Mouse (Mus musculus): ENCODE measurements around the gene Gpr135. TPM values are rescaled to one million over a fixed set of nuclear protein-coding genes. Genes with fewer than 3 reads are reported as not detected.
"Not testable (repeated sequence)": the region's sequence is repeated elsewhere in the genome, so short reads cannot be mapped to it uniquely, and the experiment has no call there.

The Gpr135 gene
- polyA plus RNA-seq, 1 experiment from 2014 or later, result 0.62 TPM

GRCm38 (mm10) chr12:72069626-72070326, 1.1 kb downstream of the Gpr135 start:
- no peak for DNase-seq (ENCODE audit: low spot score)
- 11% methylated on average over 40 of the region's 40 CpGs for WGBS
- TF ChIP-seq EP300 (optimal IDR thresholded peaks at IDR 0.05) (no peak), CTCF (IDR thresholded peaks at IDR 0.05; ENCODE audit: low read depth) (no peak)
- H3K9me3 ChIP-seq (ENCODE audit: control insufficient read depth, low read length), result no peaks in the 10 kb centered on the region
- peaks cover 4% of the 10 kb centered on the region; the same call in 1 of the 2 replicates for H3K27me3 ChIP-seq (ENCODE audit: control insufficient read depth, insufficient read depth, low read length)
- no peak for ATAC-seq (ENCODE audit: low FRiP score, low TSS enrichment)
- peak overlapping the region; percentile 59; the same call in 1 of the 2 replicates for H3K9ac ChIP-seq (ENCODE audit: low read length)
- 0 out of 2 replicates have a peak, but pooled peaks cover 2% of the 10 kb centered on the region for H3K4me1 ChIP-seq (replicated peaks; ENCODE audit: control insufficient read depth, insufficient read depth)
- peak overlapping the region; percentile 96 for H3K4me2 ChIP-seq (replicated peaks; ENCODE audit: low read depth)
- peak overlapping the region; percentile 60 for H3K4me3 ChIP-seq (ENCODE audit: low read depth, low read length)
- H3K36me3 ChIP-seq (ENCODE audit: control insufficient read depth, insufficient read depth, low read length), result no peaks in the 10 kb centered on the region
- H3K27ac ChIP-seq (replicated peaks), result no peak overlapping the region

DNA sequence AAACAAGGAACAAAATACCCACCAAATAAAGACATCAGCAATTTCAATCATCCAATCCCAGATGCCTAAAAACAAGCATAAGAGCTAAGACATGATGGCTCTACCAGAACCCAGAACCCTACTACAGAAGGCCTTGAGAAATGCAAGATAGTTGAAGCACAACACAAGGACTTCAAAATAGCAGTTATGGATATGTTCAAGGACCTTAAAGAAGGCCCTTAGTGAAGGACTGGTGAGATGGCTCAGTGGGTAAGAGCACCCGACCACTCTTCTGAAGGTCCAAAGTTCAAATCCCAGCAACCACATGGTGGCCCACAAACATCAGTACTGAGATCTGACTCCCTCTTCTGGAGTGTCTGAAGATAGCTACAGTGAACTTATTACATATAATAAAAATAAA, 13.1 kb downstream of the Gpr135 start:
- no peaks in the 10 kb centered on the region for H3K27me3 ChIP-seq (ENCODE audit: control insufficient read depth, insufficient read depth, low read length)
- DNase-seq (ENCODE audit: low spot score), result no peak
- TF ChIP-seq EP300 (optimal IDR thresholded peaks at IDR 0.05) (no peak), CTCF (IDR thresholded peaks at IDR 0.05; ENCODE audit: low read depth) (no peak)
- no peaks in the 10 kb centered on the region for H3K4me1 ChIP-seq (replicated peaks; ENCODE audit: control insufficient read depth, insufficient read depth)
- H3K36me3 ChIP-seq (ENCODE audit: control insufficient read depth, insufficient read depth, low read length), result no peaks in the 10 kb centered on the region
- no peak overlapping the region for H3K4me2 ChIP-seq (replicated peaks; ENCODE audit: low read depth)
- no peak overlapping the region for H3K27ac ChIP-seq (replicated peaks)
- 91% methylated on average over 1 of the region's 1 CpGs for WGBS
- H3K9me3 ChIP-seq (ENCODE audit: control insufficient read depth, low read length), result no peaks in the 10 kb centered on the region
- no peak overlapping the region for H3K4me3 ChIP-seq (ENCODE audit: low read depth, low read length)
- no peak for ATAC-seq (ENCODE audit: low FRiP score, low TSS enrichment)
- no peak overlapping the region for H3K9ac ChIP-seq (ENCODE audit: low read length)

- Histone ChIP-seq H3K9ac (ENCODE audit: low read length) (no peak overlapping the region), H3K4me3 (ENCODE audit: low read depth, low read length) (no peak overlapping the region), H3K36me3 (ENCODE audit: control insufficient read depth, insufficient read depth, low read length) (no peaks in the 10 kb centered on the region), H3K27ac (replicated peaks) (no peak overlapping the region), H3K4me1 (replicated peaks; ENCODE audit: control insufficient read depth, insufficient read depth) (no peaks in the 10 kb centered on the region), H3K4me2 (replicated peaks; ENCODE audit: low read depth) (no peak overlapping the region), H3K27me3 (ENCODE audit: control insufficient read depth, insufficient read depth, low read length) (no peaks in the 10 kb centered on the region), H3K9me3 (ENCODE audit: control insufficient read depth, low read length) (no peaks in the 10 kb centered on the region)
- 38% methylated on average over 6 of the region's 6 CpGs for WGBS
- TF ChIP-seq CTCF (IDR thresholded peaks at IDR 0.05; ENCODE audit: low read depth) (no peak), EP300 (optimal IDR thresholded peaks at IDR 0.05) (no peak)
- DNase-seq (ENCODE audit: low spot score), result no peak
- ATAC-seq (ENCODE audit: low FRiP score, low TSS enrichment), result no peak
These were observed 17.1 kb downstream of the Gpr135 start for GRCm38 (mm10) chr12:72053851-72054250.

DNA sequence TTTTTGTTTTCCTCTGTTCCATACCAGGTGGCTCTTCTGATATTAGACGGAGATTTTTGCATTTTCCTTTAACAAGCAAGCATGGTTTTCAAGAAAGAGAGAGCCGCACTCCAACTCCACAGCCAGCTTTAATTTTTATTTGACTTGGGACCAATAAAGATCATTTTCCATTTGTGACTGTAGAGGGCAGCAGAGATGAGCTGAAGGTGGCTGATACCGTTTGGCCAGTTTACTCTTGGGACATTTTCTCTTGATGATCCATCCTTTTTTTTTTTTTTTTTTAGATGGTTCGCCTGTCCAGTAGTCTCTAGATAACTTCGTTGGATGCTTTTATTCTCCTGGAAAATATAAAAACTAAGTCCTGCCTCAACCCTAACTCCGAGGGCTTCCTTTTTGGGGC, 17.6 kb downstream of the Gpr135 start:
- no peak for ATAC-seq (ENCODE audit: low FRiP score, low TSS enrichment)
- Histone ChIP-seq H3K4me2 (replicated peaks; ENCODE audit: low read depth) (no peak overlapping the region), H3K27ac (replicated peaks) (no peak overlapping the region), H3K36me3 (ENCODE audit: control insufficient read depth, insufficient read depth, low read length) (no peaks in the 10 kb centered on the region), H3K9me3 (ENCODE audit: control insufficient read depth, low read length) (no peaks in the 10 kb centered on the region), H3K4me3 (ENCODE audit: low read depth, low read length) (no peak overlapping the region), H3K9ac (ENCODE audit: low read length) (no peak overlapping the region), H3K27me3 (ENCODE audit: control insufficient read depth, insufficient read depth, low read length) (no peaks in the 10 kb centered on the region), H3K4me1 (replicated peaks; ENCODE audit: control insufficient read depth, insufficient read depth) (no peaks in the 10 kb centered on the region)
- TF ChIP-seq CTCF (IDR thresholded peaks at IDR 0.05; ENCODE audit: low read depth) (peak; percentile 76), EP300 (optimal IDR thresholded peaks at IDR 0.05) (no peak)
- 39% methylated on average over 6 of the region's 6 CpGs for WGBS
- no peak for DNase-seq (ENCODE audit: low spot score)

DNA sequence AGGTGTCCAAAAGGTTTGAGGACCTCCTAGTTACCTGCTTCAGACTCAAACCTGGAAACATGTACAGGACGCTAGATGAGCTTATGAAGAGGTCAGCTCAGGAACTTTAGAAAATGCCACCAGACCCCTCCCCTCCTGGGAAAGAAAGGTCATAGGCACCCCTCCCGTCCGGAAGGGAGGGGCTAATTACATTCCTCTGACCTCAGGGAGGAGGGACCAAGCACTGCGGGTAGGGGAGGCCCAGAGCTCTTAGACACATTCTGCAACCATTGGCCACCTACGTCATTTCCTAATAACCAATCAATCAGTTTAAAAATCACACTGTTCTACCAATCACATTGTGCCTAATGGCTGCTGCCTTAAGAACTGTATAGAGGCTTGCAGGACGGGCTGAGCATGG, 18.4 kb downstream of the Gpr135 start:
- WGBS, result 77% methylated on average over 6 of the region's 6 CpGs
- H3K27ac ChIP-seq (replicated peaks), result no peak overlapping the region
- TF ChIP-seq CTCF (IDR thresholded peaks at IDR 0.05; ENCODE audit: low read depth) (no peak), EP300 (optimal IDR thresholded peaks at IDR 0.05) (no peak)

GRCm38 (mm10) chr12:72050821-72051220, 20.1 kb downstream of the Gpr135 start:
- H3K4me2 ChIP-seq (replicated peaks; ENCODE audit: low read depth), result no peak overlapping the region
- no peaks in the 10 kb centered on the region for H3K4me1 ChIP-seq (replicated peaks; ENCODE audit: control insufficient read depth, insufficient read depth)
- TF ChIP-seq EP300 (optimal IDR thresholded peaks at IDR 0.05) (no peak), CTCF (IDR thresholded peaks at IDR 0.05; ENCODE audit: low read depth) (no peak)
- ATAC-seq (ENCODE audit: low FRiP score, low TSS enrichment), result no peak
- no peaks in the 10 kb centered on the region for H3K36me3 ChIP-seq (ENCODE audit: control insufficient read depth, insufficient read depth, low read length)
- H3K9ac ChIP-seq (ENCODE audit: low read length), result no peak overlapping the region
- H3K27me3 ChIP-seq (ENCODE audit: control insufficient read depth, insufficient read depth, low read length), result no peaks in the 10 kb centered on the region
- no peak for DNase-seq (ENCODE audit: low spot score)
- WGBS, result 90% methylated on average over 4 of the region's 4 CpGs
- no peak overlapping the region for H3K27ac ChIP-seq (replicated peaks)
- H3K9me3 ChIP-seq (ENCODE audit: control insufficient read depth, low read length), result no peaks in the 10 kb centered on the region
- no peak overlapping the region for H3K4me3 ChIP-seq (ENCODE audit: low read depth, low read length)

More for the DNA sequence above, 18.4 kb downstream of the Gpr135 start:
- Histone ChIP-seq H3K36me3 (ENCODE audit: control insufficient read depth, insufficient read depth, low read length) (no peaks in the 10 kb centered on the region), H3K9ac (ENCODE audit: low read length) (no peak overlapping the region), H3K4me2 (replicated peaks; ENCODE audit: low read depth) (no peak overlapping the region), H3K4me1 (replicated peaks; ENCODE audit: control insufficient read depth, insufficient read depth) (no peaks in the 10 kb centered on the region), H3K4me3 (ENCODE audit: low read depth, low read length) (no peak overlapping the region), H3K9me3 (ENCODE audit: control insufficient read depth, low read length) (no peaks in the 10 kb centered on the region), H3K27me3 (ENCODE audit: control insufficient read depth, insufficient read depth, low read length) (no peaks in the 10 kb centered on the region)
- no peak for DNase-seq (ENCODE audit: low spot score)
- no peak for ATAC-seq (ENCODE audit: low FRiP score, low TSS enrichment)

DNA sequence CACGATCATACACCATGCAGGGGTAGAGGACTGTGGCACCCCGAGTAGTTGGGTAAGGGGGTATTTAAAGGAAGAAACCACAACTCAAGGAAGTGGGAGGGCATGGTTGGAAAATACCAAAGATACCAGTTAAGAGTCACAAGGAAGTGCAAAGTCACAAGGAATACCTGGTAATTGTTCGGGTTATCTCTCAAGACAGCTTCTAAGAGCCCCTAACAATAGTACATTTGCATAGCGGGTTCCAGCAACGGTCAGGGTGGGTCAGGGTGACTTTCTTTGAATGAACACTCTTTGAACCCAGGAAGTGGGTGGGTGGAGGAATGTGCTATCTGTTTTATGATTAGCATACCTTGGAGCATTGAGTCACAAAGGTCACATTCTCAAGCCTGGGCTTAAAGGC, 20.8 kb downstream of the Gpr135 start:
- not testable (repeated sequence) for ATAC-seq (ENCODE audit: low FRiP score, low TSS enrichment); H3K27me3 ChIP-seq (ENCODE audit: control insufficient read depth, insufficient read depth, low read length)
- WGBS, result 91% methylated on average over 5 of the region's 5 CpGs

More for the DNA sequence above, 20.8 kb downstream of the Gpr135 start:
- H3K9me3 ChIP-seq (ENCODE audit: control insufficient read depth, low read length); H3K27ac ChIP-seq (replicated peaks); H3K9ac ChIP-seq (ENCODE audit: low read length); H3K4me2 ChIP-seq (replicated peaks; ENCODE audit: low read depth); DNase-seq (ENCODE audit: low spot score); H3K36me3 ChIP-seq (ENCODE audit: control insufficient read depth, insufficient read depth, low read length); H3K4me1 ChIP-seq (replicated peaks; ENCODE audit: control insufficient read depth, insufficient read depth); H3K4me3 ChIP-seq (ENCODE audit: low read depth, low read length): not testable (repeated sequence)

Data from stomach, postnatal 0 days (tissue).